Mouse (Mus musculus): ENCODE measurements around the gene Timm23. TPM values are rescaled to one million over a fixed set of nuclear protein-coding genes. Genes with fewer than 3 reads are reported as not detected.
"Not testable (repeated sequence)": the region's sequence is repeated elsewhere in the genome, so short reads cannot be mapped to it uniquely, and the experiment has no call there.

The Timm23 gene
- polyA plus RNA-seq, 1 experiment from 2014 or later, result 285 TPM

DNA sequence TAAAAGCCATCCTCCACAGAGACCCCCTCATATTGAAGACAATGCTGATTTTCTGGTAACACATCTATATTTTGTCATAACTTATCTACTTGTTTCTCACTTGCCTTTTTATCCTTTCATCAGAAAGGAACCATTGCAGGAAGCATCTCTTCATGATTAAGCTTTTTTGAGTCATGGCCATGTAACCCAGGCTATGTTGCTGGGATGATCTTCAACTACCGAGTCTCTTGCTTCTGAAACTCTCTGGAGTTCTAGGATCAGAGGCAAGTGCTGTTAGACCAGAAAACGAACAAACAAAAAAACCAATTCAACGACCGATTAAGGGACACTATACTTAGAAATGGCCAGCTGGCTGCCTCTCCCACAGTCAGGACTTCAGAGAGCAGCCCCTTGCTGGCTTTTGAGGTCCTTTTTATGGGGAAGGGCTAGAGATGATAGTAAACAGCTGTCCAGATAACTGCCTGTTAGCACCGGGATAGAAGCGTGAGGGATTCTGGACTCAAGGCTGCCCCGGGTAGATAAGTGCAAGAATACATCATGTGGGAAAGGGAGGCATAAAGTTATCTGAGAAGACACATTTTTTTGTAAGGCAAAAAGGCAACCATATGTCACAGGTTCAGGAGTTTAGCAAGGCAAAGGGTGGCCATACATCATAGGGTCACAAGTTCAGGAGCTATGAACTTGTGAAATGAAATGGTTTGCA is 55.7 kb downstream of the Timm23 start:
- Histone ChIP-seq H3K4me3 (no peak overlapping the region), H3K4me2 (replicated peaks) (no peak overlapping the region), H3K27ac (no peak overlapping the region), H3K9ac (no peak overlapping the region), H3K4me1 (no peaks in the 10 kb centered on the region), H3K9me3 (peaks cover 14% of the 10 kb centered on the region; the same call in 1 of the 2 replicates), H3K36me3 (no peaks in the 10 kb centered on the region), H3K27me3 (no peaks in the 10 kb centered on the region)
- 54% methylated on average over 7 of the region's 7 CpGs for WGBS
- no peak for ATAC-seq (ENCODE audit: low FRiP score, low read depth)

DNA sequence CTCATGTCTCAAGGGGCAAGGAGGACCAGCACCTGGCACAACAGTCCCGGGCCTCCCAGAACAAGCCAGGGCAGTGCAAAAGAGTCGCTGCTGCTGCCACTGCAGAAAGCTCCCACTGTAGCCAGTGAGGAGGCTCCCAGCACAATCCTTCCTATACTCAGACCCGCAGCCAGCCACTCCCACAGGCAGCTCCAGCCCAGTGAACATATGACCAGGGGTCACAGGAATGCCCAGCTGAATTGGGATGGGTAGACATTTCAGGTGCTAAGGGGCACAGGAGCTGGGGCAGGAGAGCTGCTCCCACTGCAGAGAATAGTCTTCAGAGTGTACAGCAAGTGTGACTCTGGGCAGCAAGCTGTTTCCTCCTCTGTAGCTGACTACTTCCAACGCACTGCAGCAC is 56.3 kb downstream of the Timm23 start:
- Histone ChIP-seq H3K27me3 (no peaks in the 10 kb centered on the region), H3K4me3 (no peak overlapping the region), H3K27ac (no peak overlapping the region), H3K4me2 (replicated peaks) (no peak overlapping the region), H3K9ac (no peak overlapping the region), H3K4me1 (no peaks in the 10 kb centered on the region), H3K9me3 (peaks cover 14% of the 10 kb centered on the region; the same call in 1 of the 2 replicates), H3K36me3 (no peaks in the 10 kb centered on the region)
- WGBS, result 75% methylated on average over 4 of the region's 4 CpGs
- ATAC-seq (ENCODE audit: low FRiP score, low read depth), result no peak

DNA sequence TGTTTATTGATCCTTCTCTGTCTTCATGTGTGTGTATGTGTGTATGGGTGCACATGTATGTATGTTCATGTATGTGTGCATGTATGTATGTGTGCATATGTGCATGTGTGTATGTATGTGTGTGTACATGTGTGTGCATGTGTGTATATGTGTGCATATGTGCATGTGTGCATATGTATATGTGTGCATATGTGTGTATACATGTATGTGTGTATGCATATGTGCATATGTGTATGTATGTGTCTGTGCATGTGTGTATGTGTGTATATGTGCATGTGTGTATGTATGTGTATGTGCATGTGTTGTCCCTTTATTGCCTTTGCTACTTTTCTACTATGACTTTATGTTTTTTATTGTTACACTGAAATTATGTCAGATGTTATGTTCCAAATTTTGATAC is 57.0 kb downstream of the Timm23 start:
- Histone ChIP-seq H3K27me3 (no peaks in the 10 kb centered on the region), H3K4me2 (replicated peaks) (no peak overlapping the region), H3K4me1 (no peaks in the 10 kb centered on the region), H3K27ac (no peak overlapping the region), H3K9ac (no peak overlapping the region), H3K4me3 (no peak overlapping the region), H3K9me3 (peaks cover 14% of the 10 kb centered on the region; the same call in 1 of the 2 replicates), H3K36me3 (no peaks in the 10 kb centered on the region)
- no peak for ATAC-seq (ENCODE audit: low FRiP score, low read depth)

DNA sequence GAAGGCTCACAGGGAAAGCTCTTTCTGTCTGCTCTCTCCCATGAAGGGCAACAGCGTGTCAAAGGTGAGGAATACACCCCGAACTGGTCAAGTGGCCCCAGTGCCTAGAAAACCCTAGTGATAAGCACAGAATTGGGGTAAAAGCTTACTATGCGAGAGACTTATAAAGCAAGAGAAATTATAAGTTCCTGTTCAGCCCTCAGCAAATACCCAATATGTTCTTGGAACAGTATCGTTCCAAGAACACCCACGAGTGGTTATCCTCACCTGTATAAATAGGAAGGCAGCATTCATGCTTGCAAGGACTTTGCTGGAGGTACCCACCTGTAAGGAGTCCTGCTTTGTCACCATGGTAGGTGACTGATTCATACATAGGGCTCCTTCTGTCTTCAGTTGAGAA is 60.0 kb downstream of the Timm23 start, which contains the start of gene Msmb:
Msmb (plus strand) TSS at position 301 of the 400 bp plus-strand sequence.
- H3K4me2 ChIP-seq (replicated peaks), result no peak within 1 kb of the TSS
- no peaks in the 10 kb centered on the region for H3K36me3 ChIP-seq
- WGBS, result 80% methylated on average over 5 of the region's 5 CpGs
- H3K4me1 ChIP-seq, result no peaks in the 10 kb centered on the region
- 0 out of 2 replicates have a peak, but pooled peaks cover 2% of the 10 kb centered on the region for H3K9me3 ChIP-seq
- no peaks in the 10 kb centered on the region for H3K27me3 ChIP-seq
- no peak within 1 kb of the TSS for H3K9ac ChIP-seq
- ATAC-seq (ENCODE audit: low FRiP score, low read depth), result no peak
- H3K4me3 ChIP-seq, result no peak within 1 kb of the TSS
- H3K27ac ChIP-seq, result no peak within 1 kb of the TSS

DNA sequence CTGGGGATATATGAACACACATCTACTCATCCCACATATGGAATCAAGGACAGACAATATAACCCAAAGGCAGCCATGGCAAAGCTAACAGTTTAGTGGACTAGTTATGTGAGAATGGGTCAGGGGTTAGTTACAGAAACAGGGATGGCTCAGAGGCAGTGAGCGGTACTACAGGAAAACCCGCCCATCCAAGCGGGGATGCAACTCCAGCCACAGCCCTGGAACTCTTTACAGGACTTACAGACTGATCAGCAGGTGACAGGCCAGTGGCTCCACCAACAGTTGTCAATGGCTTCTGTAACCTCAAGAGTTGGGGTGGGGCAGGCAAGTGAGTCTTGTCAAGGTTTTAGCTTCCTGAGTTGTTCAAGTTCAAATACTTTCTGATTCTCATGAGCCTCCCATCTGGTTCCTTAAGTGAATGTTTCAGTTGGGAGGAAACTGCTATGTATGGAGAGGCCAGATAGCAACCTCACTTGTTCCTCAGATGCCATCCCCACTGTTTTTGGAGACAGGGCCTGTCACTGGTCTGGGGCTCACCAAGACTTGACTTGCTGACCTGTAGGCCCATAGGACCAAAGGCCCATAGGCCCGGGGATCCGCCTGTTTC is 61.2 kb downstream of the Timm23 start:
- Histone ChIP-seq H3K27ac (no peak overlapping the region), H3K4me3 (no peak overlapping the region), H3K27me3 (no peaks in the 10 kb centered on the region), H3K9ac (no peak overlapping the region), H3K36me3 (no peaks in the 10 kb centered on the region), H3K4me2 (replicated peaks) (no peak overlapping the region), H3K9me3 (no peaks in the 10 kb centered on the region), H3K4me1 (no peaks in the 10 kb centered on the region)
- no peak for ATAC-seq (ENCODE audit: low FRiP score, low read depth)
- 67% methylated on average over 5 of the region's 5 CpGs for WGBS

DNA sequence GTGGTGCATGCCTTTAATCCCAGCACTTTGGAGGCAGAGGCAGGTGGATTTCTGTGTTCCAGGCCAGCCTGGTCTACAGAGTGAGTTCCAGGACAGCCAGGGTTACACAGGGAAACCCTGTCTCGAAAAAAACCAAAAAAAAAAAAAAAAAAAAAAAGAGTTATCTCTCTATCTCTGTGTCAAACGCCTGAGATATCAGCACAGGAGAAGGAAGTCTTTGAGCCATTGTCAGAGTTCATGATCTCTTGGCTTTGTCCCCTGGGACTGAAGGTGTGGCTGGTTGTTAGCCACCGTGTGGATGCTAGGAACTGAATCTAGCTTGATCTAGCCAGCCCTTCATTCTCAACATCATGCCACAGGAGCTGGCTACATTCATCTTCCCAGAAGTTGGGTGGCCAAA is 65.2 kb downstream of the Timm23 start:
- WGBS, result 61% methylated on average over 3 of the region's 3 CpGs
- not testable (repeated sequence) for H3K36me3 ChIP-seq; H3K4me3 ChIP-seq; H3K4me1 ChIP-seq; ATAC-seq (ENCODE audit: low FRiP score, low read depth); H3K9me3 ChIP-seq; H3K27ac ChIP-seq; H3K4me2 ChIP-seq (replicated peaks); H3K9ac ChIP-seq; H3K27me3 ChIP-seq

DNA sequence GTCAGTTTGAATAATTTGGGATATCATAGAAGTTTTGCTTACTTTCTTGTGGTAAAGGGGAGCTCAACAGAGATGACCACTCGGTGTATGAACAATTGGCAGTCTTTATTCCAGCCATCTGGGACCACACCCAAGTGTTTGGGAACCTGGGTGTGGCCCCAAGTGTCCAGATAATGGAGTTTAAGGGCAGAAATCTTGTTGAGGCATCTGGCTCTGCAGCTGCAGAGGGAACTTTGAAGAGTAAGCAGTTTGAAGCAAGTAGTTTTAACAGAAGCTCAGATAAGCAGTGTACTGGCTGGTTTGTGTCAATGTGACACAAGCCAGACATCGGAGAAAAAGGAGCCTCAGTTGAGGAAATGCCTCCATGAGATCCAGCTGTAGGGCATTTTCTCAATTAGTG is 67.4 kb downstream of the Timm23 start:
- H3K4me2 ChIP-seq (replicated peaks), result no peak overlapping the region
- no peaks in the 10 kb centered on the region for H3K4me1 ChIP-seq
- WGBS, result 42% methylated on average over 2 of the region's 2 CpGs
- ATAC-seq (ENCODE audit: low FRiP score, low read depth), result no peak
- no peaks in the 10 kb centered on the region for H3K9me3 ChIP-seq
- H3K27ac ChIP-seq, result no peak overlapping the region
- no peaks in the 10 kb centered on the region for H3K27me3 ChIP-seq
- H3K4me3 ChIP-seq, result no peak overlapping the region
- no peak overlapping the region for H3K9ac ChIP-seq
- no peaks in the 10 kb centered on the region for H3K36me3 ChIP-seq

DNA sequence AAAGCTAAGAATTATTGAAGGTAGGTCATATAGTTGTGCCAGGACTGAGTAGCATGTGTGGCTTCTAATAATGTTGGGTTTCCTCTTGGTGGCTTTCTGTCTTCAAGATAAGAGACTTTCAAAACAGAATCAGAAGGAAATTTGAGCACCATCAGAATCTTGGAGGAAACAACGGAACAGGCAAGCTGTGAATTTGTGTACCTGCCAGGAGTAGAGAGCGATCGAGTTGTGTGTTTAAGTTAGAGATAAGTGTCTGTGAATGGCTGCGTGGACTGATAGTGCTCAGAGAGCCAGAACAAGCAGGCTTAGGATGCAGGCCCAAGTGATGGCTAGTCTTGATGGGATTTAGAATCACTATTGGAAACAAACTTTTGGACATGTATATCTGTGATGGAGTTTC is 69.9 kb downstream of the Timm23 start:
- H3K27me3 ChIP-seq, result no peaks in the 10 kb centered on the region
- H3K27ac ChIP-seq, result no peak overlapping the region
- H3K4me1 ChIP-seq, result no peaks in the 10 kb centered on the region
- no peak overlapping the region for H3K4me2 ChIP-seq (replicated peaks)
- H3K36me3 ChIP-seq, result no peaks in the 10 kb centered on the region
- 79% methylated on average over 4 of the region's 4 CpGs for WGBS
- no peak overlapping the region for H3K4me3 ChIP-seq
- no peak for ATAC-seq (ENCODE audit: low FRiP score, low read depth)
- no peak overlapping the region for H3K9ac ChIP-seq
- H3K9me3 ChIP-seq, result no peaks in the 10 kb centered on the region

Other genes starting within 250 kb of the Timm23 start
- gene Galnt15, start 172.9 kb downstream of the Timm23 start, polyA plus RNA-seq (2015; fragmentation: Nextera tagmentation; extraction: Ambion mirVana), result 0.04 and 0.06 TPM in 2 replicates
- gene Oxnad1, start 116.5 kb downstream of the Timm23 start, polyA plus RNA-seq (2015; fragmentation: Nextera tagmentation; extraction: Ambion mirVana), result 16.7 and 20.0 TPM in 2 replicates
- gene Dph3, start 116.2 kb downstream of the Timm23 start, polyA plus RNA-seq (2015; fragmentation: Nextera tagmentation; extraction: Ambion mirVana), result 86.9 and 88.2 TPM in 2 replicates
- gene Msmb, start 59.9 kb downstream of the Timm23 start, polyA plus RNA-seq (2015; fragmentation: Nextera tagmentation; extraction: Ambion mirVana), result not detected in 2 replicates
- gene Ncoa4, start 42.0 kb downstream of the Timm23 start, polyA plus RNA-seq (2015; fragmentation: Nextera tagmentation; extraction: Ambion mirVana), result 76.0 and 80.0 TPM in 2 replicates
- 48.1 and 49.5 TPM in 2 replicates for gene Parg, start 51 bp upstream of the Timm23 start, polyA plus RNA-seq (2015; fragmentation: Nextera tagmentation; extraction: Ambion mirVana)
- gene Ogdhl, start 120.1 kb upstream of the Timm23 start, polyA plus RNA-seq (2015; fragmentation: Nextera tagmentation; extraction: Ambion mirVana), result 16.7 and 17.3 TPM in 2 replicates
- not detected in 2 replicates for gene 1700024G13Rik, start 186.5 kb upstream of the Timm23 start, polyA plus RNA-seq (2015; fragmentation: Nextera tagmentation; extraction: Ambion mirVana)

Measured in limb, embryonic 13.5 days (tissue).